Mouse (Mus musculus): ENCODE results near the gene Gse1. TPM values are rescaled to one million over a fixed set of nuclear protein-coding genes. Genes with fewer than 3 reads are reported as not detected.

The Gse1 gene
- polyA plus RNA-seq (2015; fragmentation: Nextera tagmentation; extraction: Ambion mirVana): 6.8 and 7.3 TPM in 2 replicates

DNA sequence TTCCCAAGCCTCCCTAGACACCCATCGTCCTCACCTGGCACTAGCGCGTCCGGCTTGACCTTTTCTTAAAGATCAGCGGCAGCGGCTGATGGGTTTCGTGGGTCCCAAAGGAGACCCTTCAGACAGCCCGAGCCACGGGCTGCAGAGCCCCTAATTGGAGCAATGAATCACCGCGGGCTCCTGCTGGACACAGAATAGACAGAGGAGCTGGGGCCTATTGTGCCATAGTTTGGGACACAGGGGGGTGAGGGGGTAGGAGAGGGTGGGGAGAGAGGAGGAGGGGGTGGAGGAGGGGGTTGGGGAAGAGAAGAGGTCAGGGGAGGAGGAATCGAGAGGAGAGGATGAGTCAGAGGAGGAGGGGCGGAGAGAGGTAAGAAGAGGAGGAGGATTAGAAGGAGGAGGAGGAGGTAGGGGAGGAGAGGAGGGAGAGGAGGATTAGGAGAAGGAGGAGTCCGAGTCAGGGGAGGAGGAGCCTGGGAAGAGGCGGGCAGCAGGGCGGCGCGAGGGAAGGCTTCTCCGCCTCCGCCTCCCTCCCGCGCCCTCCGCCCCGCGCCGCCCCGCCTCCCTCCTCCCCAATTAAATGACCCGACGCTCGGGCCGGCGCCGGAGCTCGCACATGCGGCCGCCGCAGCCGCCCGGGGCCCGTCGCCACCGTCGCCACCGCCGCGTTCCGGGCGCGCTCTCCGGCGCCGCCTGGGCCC lies at the start of gene Gse1:
Gene Gse1 (plus strand): TSS at position 566 of the 701 bp plus-strand sequence.
- Histone ChIP-seq H3K4me2 (peak within 1 kb of the TSS; percentile 95), H3K4me3 (peak within 1 kb of the TSS; percentile 69), H3K4me1 (peaks cover 76% of the 10 kb centered on the region), H3K27ac (peak within 1 kb of the TSS; percentile 71), H3K9ac (peak within 1 kb of the TSS; percentile 67), H3K36me3 (no peaks in the 10 kb centered on the region), H3K9me3 (no peaks in the 10 kb centered on the region), H3K27me3 (0 out of 2 replicates have a peak, but pooled peaks cover 8% of the 10 kb centered on the region)
- WGBS: 7% methylated on average over 15 of the region's 52 CpGs
- ATAC-seq (ENCODE audit: insufficient number of reproducible peaks, low FRiP score, low TSS enrichment, low read depth): peak; percentile 83

DNA sequence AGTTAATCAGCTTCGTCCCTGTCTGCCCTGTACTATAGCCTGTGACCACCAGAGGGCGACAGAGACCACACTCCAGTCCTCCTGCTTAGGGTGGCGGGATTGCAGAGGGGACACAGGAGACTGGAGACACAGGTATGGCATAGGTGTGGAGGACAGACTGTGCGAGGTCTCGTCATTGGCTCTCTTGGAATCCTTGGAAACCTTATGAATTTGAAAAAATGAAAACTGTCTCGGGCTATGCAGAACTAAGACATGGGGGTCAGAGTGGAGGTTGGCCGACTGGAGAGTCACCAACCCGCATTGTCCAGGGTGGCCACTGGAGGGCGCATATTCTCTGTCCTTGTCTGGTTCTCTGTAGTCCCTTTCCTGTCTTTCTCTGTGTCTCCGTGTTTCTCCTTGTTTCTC lies 49.2 kb upstream of the Gse1 start:
- H3K27ac ChIP-seq: no peak overlapping the region
- peak; percentile 60 for ATAC-seq (ENCODE audit: insufficient number of reproducible peaks, low FRiP score, low TSS enrichment, low read depth)
- H3K4me1 ChIP-seq: peaks cover 45% of the 10 kb centered on the region
- under 1% methylated on average over 10 of the region's 10 CpGs for WGBS
- H3K9me3 ChIP-seq: no peaks in the 10 kb centered on the region
- H3K36me3 ChIP-seq: no peaks in the 10 kb centered on the region
- peaks cover 31% of the 10 kb centered on the region for H3K27me3 ChIP-seq
- H3K4me3 ChIP-seq: peak overlapping the region; percentile 29
- peak overlapping the region; percentile 50 for H3K4me2 ChIP-seq
- no peak overlapping the region for H3K9ac ChIP-seq

DNA sequence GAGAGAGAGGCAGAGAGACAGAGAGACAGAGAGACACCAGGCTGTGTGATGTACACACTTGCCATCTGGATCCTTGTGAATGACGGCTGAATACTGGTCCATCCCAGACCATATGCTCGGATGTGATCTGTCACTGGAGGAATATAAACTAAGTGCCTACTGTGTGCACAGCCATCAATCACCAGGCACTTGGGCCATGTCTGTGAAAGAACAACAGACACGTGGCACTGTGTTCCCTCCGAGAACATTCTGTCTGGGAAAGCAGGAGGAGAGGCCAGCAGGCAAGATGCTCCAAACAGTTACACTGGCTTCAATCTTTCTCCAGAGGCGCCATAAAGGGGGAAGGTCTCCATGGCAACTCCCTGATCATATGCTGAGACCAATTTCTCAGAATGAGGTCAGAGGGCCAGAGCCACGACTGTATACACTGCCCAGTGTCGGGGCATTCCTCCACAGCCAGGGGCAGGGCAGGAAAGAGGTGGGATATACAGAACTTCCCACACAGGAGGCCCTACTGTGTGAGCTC lies 47.7 kb upstream of the Gse1 start:
- Histone ChIP-seq H3K9ac (no peak overlapping the region), H3K27me3 (peaks cover 22% of the 10 kb centered on the region), H3K4me3 (no peak overlapping the region), H3K36me3 (no peaks in the 10 kb centered on the region), H3K27ac (no peak overlapping the region), H3K9me3 (no peaks in the 10 kb centered on the region), H3K4me2 (no peak overlapping the region), H3K4me1 (peaks cover 60% of the 10 kb centered on the region)
- WGBS: 45% methylated on average over 7 of the region's 7 CpGs
- ATAC-seq (ENCODE audit: insufficient number of reproducible peaks, low FRiP score, low TSS enrichment, low read depth): no peak

DNA sequence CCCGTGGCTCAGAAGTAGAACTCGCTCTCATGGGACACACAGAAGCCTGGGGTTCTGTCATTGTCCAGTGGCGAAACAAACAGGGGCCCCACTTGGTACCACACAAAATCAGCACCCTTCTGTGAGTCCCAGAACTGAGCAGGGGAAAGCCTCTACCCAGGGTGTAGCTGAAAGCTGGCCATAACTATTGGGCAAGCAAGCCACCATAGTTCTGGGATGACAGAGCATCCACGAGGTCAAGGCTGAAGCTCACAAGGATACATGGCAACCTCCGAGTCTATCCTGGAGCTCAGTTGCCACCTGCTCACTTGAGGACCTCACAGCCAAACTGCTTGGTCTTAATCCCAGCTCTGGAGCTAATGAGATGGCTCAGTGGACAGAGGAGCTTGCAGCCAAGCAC lies 47.0 kb upstream of the Gse1 start:
- Histone ChIP-seq H3K4me3 (no peak overlapping the region), H3K9ac (no peak overlapping the region), H3K4me1 (peaks cover 67% of the 10 kb centered on the region), H3K27ac (no peak overlapping the region), H3K4me2 (no peak overlapping the region), H3K9me3 (no peaks in the 10 kb centered on the region), H3K36me3 (no peaks in the 10 kb centered on the region), H3K27me3 (peaks cover 17% of the 10 kb centered on the region)
- WGBS: 92% methylated on average over 5 of the region's 5 CpGs
- ATAC-seq (ENCODE audit: insufficient number of reproducible peaks, low FRiP score, low TSS enrichment, low read depth): no peak

DNA sequence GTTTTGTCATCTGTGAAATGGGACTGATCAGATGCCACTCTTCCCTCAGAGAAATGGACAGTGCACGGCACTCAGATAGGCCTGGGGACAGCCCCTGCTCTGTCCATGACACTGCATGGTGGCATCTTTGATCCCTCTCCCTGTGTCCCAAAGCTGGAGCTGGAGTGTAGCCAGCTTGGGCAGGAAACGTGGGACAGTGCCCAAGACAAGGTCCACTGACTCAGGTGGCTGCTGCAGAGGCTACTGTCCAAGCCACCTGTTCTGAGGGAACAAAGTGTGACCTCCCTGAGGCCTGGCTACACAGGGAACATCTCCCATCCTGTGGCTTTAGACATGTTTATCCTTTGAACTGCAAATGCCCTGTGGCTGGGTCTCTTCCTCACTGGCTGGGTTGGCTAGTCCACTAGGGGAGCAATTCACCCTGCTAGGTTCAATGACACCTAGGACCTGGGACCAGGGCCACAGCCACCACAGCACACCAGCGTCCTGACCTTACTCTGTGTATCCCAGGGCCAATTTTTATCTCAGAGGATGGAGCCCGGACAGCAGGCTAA lies 46.3 kb upstream of the Gse1 start:
- 79% methylated on average over 4 of the region's 4 CpGs for WGBS
- Histone ChIP-seq H3K4me2 (no peak overlapping the region), H3K9me3 (no peaks in the 10 kb centered on the region), H3K27me3 (peaks cover 11% of the 10 kb centered on the region), H3K4me3 (no peak overlapping the region), H3K36me3 (no peaks in the 10 kb centered on the region), H3K9ac (no peak overlapping the region), H3K27ac (no peak overlapping the region), H3K4me1 (peaks cover 68% of the 10 kb centered on the region)
- no peak for ATAC-seq (ENCODE audit: insufficient number of reproducible peaks, low FRiP score, low TSS enrichment, low read depth)

DNA sequence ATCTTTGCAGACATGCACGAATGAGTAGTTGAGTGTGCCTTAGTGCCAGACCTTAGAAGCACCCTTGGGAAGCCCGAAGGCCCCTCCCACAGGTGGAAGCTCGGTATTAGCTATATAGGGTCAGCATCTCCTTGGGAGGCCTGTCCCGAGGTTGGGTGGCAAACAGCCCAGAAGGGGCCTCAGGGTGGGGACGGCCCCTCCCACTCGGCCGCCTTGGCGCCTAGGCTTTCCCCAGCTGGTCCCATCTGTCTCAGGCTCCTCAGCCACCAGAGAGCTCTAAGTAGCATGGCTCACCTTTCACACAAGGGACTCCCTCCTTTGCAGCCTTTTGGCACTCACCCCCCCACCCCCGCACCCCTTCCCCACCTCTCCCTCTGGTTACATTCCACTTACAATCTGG lies 43.9 kb upstream of the Gse1 start:
- no peak overlapping the region for H3K9ac ChIP-seq
- no peaks in the 10 kb centered on the region for H3K27me3 ChIP-seq
- 7% methylated on average over 9 of the region's 9 CpGs for WGBS
- peak overlapping the region; percentile 65 for H3K27ac ChIP-seq
- H3K4me3 ChIP-seq: no peak overlapping the region
- no peaks in the 10 kb centered on the region for H3K36me3 ChIP-seq
- ATAC-seq (ENCODE audit: insufficient number of reproducible peaks, low FRiP score, low TSS enrichment, low read depth): no peak
- H3K4me2 ChIP-seq: no peak overlapping the region
- H3K4me1 ChIP-seq: peaks cover 62% of the 10 kb centered on the region
- no peaks in the 10 kb centered on the region for H3K9me3 ChIP-seq

DNA sequence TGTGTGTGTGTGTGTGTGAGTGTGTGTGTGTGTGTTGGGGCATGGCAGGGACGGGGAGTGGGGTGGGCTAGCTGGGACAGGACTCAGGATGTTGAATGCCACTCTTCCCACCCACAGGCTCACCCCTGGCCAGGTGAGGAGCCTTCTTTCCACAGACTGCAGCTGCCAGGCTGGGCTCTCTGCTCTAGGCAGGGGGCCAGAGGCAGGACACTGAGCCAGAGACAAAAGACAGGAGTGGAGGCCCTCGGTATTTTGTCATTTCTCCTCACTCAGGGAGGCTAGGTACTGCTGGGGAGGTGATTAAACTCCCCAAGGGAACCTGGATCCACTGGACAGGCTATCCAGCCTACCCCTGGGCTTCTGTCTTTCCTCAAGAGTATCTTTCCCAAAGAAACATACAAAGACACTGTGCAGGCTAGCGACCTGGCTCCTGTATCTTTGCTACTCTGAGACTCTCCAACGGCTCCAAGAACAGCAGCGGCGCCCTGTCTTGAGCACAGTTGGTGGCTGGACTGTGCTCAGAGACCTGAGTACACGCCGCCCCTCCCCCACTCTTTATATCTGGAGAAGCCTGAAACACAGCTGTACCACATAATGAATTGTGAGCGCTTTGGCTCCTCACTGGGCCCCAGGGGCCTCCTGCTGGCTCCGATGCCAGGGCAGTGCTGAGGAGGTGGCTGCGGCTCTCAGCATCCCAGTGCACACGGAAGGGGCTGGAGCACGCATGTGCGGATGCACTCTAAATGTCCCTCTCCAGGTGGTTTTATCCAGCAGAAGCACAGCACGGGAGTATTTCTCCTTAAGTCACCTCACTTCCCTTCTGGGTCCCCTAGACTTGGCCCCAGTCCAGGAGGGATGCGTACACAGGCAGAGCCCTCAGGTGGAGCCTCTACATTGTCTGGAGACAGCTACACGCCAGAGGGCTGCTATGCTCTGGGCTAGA lies 43.1 kb upstream of the Gse1 start:
- ATAC-seq (ENCODE audit: insufficient number of reproducible peaks, low FRiP score, low TSS enrichment, low read depth): 0 out of 2 replicates have a peak, but pooled peaks have one; percentile 37
- Histone ChIP-seq H3K27ac (peak overlapping the region; percentile 65), H3K9me3 (no peaks in the 10 kb centered on the region), H3K27me3 (no peaks in the 10 kb centered on the region), H3K4me3 (no peak overlapping the region), H3K36me3 (no peaks in the 10 kb centered on the region), H3K4me1 (peaks cover 65% of the 10 kb centered on the region), H3K9ac (no peak overlapping the region), H3K4me2 (peak overlapping the region; percentile 19)
- WGBS: 13% methylated on average over 17 of the region's 17 CpGs

DNA sequence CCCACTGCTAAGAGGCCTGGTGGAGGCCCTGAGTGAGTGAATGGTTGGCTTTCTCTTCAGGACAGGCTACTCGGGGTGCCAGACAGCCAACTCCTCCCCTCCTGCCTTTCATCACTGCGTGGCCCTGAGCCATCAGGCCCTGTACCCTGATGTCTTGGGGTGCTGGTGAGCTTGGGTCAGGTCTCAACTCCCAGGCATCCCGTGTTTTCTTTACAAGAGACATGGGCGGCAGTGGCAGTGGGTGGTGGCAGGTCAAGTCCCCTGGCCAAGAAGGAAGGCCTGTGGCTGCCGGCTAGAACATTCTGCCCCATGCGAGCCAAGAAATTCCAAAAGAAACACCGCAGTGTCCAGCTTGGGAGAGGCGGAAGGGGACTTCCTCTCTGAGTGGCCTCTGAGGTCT lies 41.8 kb upstream of the Gse1 start:
- no peaks in the 10 kb centered on the region for H3K9me3 ChIP-seq
- ATAC-seq (ENCODE audit: insufficient number of reproducible peaks, low FRiP score, low TSS enrichment, low read depth): no peak
- H3K9ac ChIP-seq: no peak overlapping the region
- H3K27me3 ChIP-seq: no peaks in the 10 kb centered on the region
- 62% methylated on average over 8 of the region's 8 CpGs for WGBS
- peak overlapping the region; percentile 5; the same call in 1 of the 2 replicates for H3K27ac ChIP-seq
- no peaks in the 10 kb centered on the region for H3K36me3 ChIP-seq
- H3K4me2 ChIP-seq: no peak overlapping the region
- no peak overlapping the region for H3K4me3 ChIP-seq
- peaks cover 71% of the 10 kb centered on the region for H3K4me1 ChIP-seq

DNA sequence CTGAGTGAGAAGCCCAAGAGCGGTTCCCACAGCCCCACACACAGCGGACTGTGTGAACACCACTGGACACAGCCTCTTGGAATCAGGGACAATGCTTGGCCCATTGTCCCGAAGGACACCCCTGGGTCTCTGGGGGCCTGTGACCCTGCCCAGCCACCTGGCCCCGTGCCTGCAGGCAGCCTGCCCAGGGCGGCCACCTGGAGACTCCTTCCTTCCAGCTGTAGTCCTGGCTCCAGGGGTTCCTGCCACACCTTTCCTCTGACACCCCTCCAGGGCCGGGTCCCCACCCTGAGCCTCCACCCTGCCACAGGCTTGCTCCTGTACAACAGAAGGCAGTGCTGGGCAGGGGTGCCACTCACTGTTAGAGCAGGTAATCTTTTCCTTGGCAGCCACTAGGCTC lies 39.7 kb upstream of the Gse1 start:
- no peak overlapping the region for H3K9ac ChIP-seq
- WGBS: 74% methylated on average over 6 of the region's 6 CpGs
- ATAC-seq (ENCODE audit: insufficient number of reproducible peaks, low FRiP score, low TSS enrichment, low read depth): no peak
- no peak overlapping the region for H3K4me2 ChIP-seq
- H3K9me3 ChIP-seq: no peaks in the 10 kb centered on the region
- H3K4me3 ChIP-seq: no peak overlapping the region
- H3K4me1 ChIP-seq: peaks cover 79% of the 10 kb centered on the region
- no peak overlapping the region for H3K27ac ChIP-seq
- no peaks in the 10 kb centered on the region for H3K27me3 ChIP-seq
- H3K36me3 ChIP-seq: no peaks in the 10 kb centered on the region

GRCm38 (mm10) chr8:120189440-120189839 lies 38.8 kb upstream of the Gse1 start:
- no peaks in the 10 kb centered on the region for H3K9me3 ChIP-seq
- H3K27me3 ChIP-seq: no peaks in the 10 kb centered on the region
- ATAC-seq (ENCODE audit: insufficient number of reproducible peaks, low FRiP score, low TSS enrichment, low read depth): no peak
- no peak overlapping the region for H3K9ac ChIP-seq
- no peaks in the 10 kb centered on the region for H3K36me3 ChIP-seq
- WGBS: 75% methylated on average over 6 of the region's 6 CpGs
- no peak overlapping the region for H3K4me2 ChIP-seq
- peaks cover 70% of the 10 kb centered on the region for H3K4me1 ChIP-seq
- H3K4me3 ChIP-seq: no peak overlapping the region
- H3K27ac ChIP-seq: no peak overlapping the region

DNA sequence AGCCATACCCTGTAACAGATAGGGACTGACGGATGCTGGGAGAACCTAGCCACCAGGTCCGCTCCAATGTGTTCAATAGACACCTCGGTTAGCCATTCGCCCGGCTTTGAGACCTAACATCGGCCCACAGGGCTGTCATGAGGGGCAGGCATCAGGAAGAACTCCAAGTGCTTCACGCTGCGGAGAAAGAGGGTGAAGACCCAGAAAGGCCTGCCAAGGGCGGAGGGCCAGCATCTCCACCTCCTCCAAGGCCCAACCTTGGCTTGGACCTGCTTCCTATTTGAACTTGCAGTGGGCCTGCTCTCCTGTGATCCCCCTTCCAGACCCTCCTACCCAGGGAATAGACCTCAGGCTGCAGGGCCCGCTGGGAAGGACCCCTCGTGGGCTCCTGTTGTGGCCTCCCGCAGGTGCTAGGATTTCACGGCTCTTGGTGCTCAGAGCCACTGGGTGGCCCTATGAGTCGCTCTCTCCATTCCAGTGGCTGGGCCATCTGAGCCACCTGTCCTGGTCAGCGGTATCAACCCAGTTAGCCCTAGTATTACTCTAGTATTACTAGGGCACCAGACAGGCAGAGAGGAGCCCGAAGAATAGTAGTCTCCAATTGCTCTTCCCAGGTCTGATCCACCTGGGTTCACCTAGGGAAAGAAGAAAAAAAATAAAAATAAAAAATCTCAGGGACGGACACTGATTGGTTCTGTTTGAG lies 38.0 kb upstream of the Gse1 start:
- H3K9ac ChIP-seq: no peak overlapping the region
- H3K27me3 ChIP-seq: no peaks in the 10 kb centered on the region
- peak overlapping the region; percentile 82; the same call in 1 of the 2 replicates for H3K27ac ChIP-seq
- no peaks in the 10 kb centered on the region for H3K36me3 ChIP-seq
- H3K9me3 ChIP-seq: no peaks in the 10 kb centered on the region
- peaks cover 61% of the 10 kb centered on the region for H3K4me1 ChIP-seq
- WGBS: 71% methylated on average over 17 of the region's 17 CpGs
- 0 out of 2 replicates have a peak, but pooled peaks have one; percentile 2 for ATAC-seq (ENCODE audit: insufficient number of reproducible peaks, low FRiP score, low TSS enrichment, low read depth)
- H3K4me2 ChIP-seq: no peak overlapping the region
- H3K4me3 ChIP-seq: no peak overlapping the region

Measured in limb, embryonic 15.5 days (tissue).